Mouse (Mus musculus) lung, adult 2 months (tissue): ENCODE results near the gene Tpcn2.

Source experiments
- CTCF ChIP-seq: fragments of 200-500 bp; IDR thresholded peaks from 2 replicates; pipeline ENCODE4 v1.5.1; 2011; ENCODE audit warnings: mild to moderate bottlenecking, low read length, control low read depth; ENCODE audit not compliant: insufficient read depth
- POLR2A ChIP-seq: fragments of 200-500 bp; IDR thresholded peaks from 2 replicates; pipeline ENCODE4 v1.6.1; 2011; ENCODE audit warnings: low read depth, mild to moderate bottlenecking, control low read depth, low read length, borderline replicate concordance; ENCODE audit errors: extremely low read depth

GRCm38 (mm10) chr7:145312137-145312536 is 28.3 kb upstream of the Tpcn2 start:
- no peak for TF ChIP-seq CTCF
- no peak for TF ChIP-seq POLR2A
